Mouse (Mus musculus) ES-E14 (cell line): ENCODE results near the gene Spsb3. TPM values are rescaled to one million over a fixed set of nuclear protein-coding genes. Genes with fewer than 3 reads are reported as not detected.
A peak's percentile ranks its signal among the peaks of the same experiment; 100 is the strongest.

ENCODE experiments used
- DNase-seq: peaks from one replicate; pipeline ENCODE4 v3.0.0-alpha.2; 2013; ENCODE audit warnings: low read depth, low spot score
- H3K27ac ChIP-seq: 2 replicates; pipeline ENCODE4 v1.5.1; 2012; ENCODE audit warnings: low read depth, mild to moderate bottlenecking, low read length, moderate library complexity, mixed read lengths; ENCODE audit not compliant: poor library complexity, insufficient read depth, severe bottlenecking
- H3K36me3 ChIP-seq: 2 replicates; pipeline ENCODE4 v1.6.1; 2012; ENCODE audit warnings: mild to moderate bottlenecking, low read length, moderate library complexity, mixed read lengths; ENCODE audit not compliant: control insufficient read depth, poor library complexity, insufficient read depth, severe bottlenecking
- H3K4me1 ChIP-seq, 2 experiments: fragments of 150-350 bp in 1 of 2; sonication (generic) in 1 of 2; 2 replicates each; pipeline ENCODE4 v1.6.1; 2012; ENCODE audit warnings: low read length in 2 of 2, mild to moderate bottlenecking in 1 of 2, mixed read lengths in 1 of 2; ENCODE audit not compliant: control insufficient read depth in 2 of 2, insufficient read depth in 2 of 2, poor library complexity in 1 of 2
- H3K4me3 ChIP-seq, 2 experiments: fragments of 150-350 bp in 1 of 2; sonication (generic) in 1 of 2; 2 replicates each; pipeline ENCODE4 v1.5.1; 2012; ENCODE audit warnings: low read length in 2 of 2, low read depth in 1 of 2, mild to moderate bottlenecking in 1 of 2, mixed read lengths in 1 of 2; ENCODE audit not compliant: insufficient read depth in 1 of 2, poor library complexity in 1 of 2, severe bottlenecking in 1 of 2
- H3K9ac ChIP-seq: 2 replicates; pipeline ENCODE4 v1.6.1; 2012; ENCODE audit warnings: low read depth, mild to moderate bottlenecking, low read length, mixed read lengths; ENCODE audit not compliant: poor library complexity, insufficient read depth, severe bottlenecking
- H3K9me3 ChIP-seq: fragments of 150-350 bp; sonication (generic); 2 replicates; pipeline ENCODE4 v1.6.1; 2012; ENCODE audit warnings: low read depth, mild to moderate bottlenecking, low read length; ENCODE audit not compliant: control insufficient read depth, insufficient read depth
- CHD2 ChIP-seq: IDR thresholded peaks from 2 replicates; pipeline ENCODE4 v1.6.1; 2014; ENCODE audit warnings: mild to moderate bottlenecking, low read depth, low read length, inconsistent platforms
- HCFC1 ChIP-seq: IDR thresholded peaks from 2 replicates; pipeline ENCODE4 v1.6.1; 2012; ENCODE audit warnings: low read length, inconsistent platforms, borderline replicate concordance; ENCODE audit not compliant: insufficient read depth
- MAFK ChIP-seq: IDR thresholded peaks from 2 replicates; pipeline ENCODE4 v1.6.1; 2014; ENCODE audit warnings: mild to moderate bottlenecking, low read depth, low read length, inconsistent platforms; ENCODE audit not compliant: insufficient read depth
- ZC3H11A ChIP-seq: IDR thresholded peaks from 2 replicates; pipeline ENCODE4 v1.6.1; 2012; ENCODE audit warnings: low read depth, mild to moderate bottlenecking, inconsistent platforms, low read length, borderline replicate concordance
- ZNF384 ChIP-seq: IDR thresholded peaks from 2 replicates; pipeline ENCODE4 v1.6.1; 2012; ENCODE audit warnings: low read depth, low read length, inconsistent platforms
- in situ Hi-C, 2 experiments: fragments of 600-800 bp; cut with MboI; formaldehyde crosslinking; loops; one replicate each; pipeline ENCODE4 v1.15.1; 2025; ENCODE audit warnings: low sequenced_read_pairs in 2 of 2, inconsistent platforms in 1 of 2; ENCODE audit not compliant: unreplicated experiment in 2 of 2
- total RNA-seq: library from RNA; depleted of rRNA; stranded (reverse); fragments of 300-350 nt; gene quantifications from 2 replicates; pipeline ENCODE4 v1.2.3, GENCODE M21; 2012

Spsb3 gene
- total RNA-seq, 1 experiment: 34.2 TPM

- no peaks in the 10 kb centered on the region for H3K9me3 ChIP-seq
- H3K4me1 ChIP-seq: no peaks in the 10 kb centered on the region; a peak in 3 of 4 replicates
- H3K9ac ChIP-seq: peak within 1 kb of the TSS; percentile 93
- no peak for TF ChIP-seq HCFC1
- TF ChIP-seq MAFK: peak; percentile 46; the same call in 1 of the 2 replicates
- TF ChIP-seq ZNF384: no peak
- TF ChIP-seq ZC3H11A: no peak
- 0 out of 2 replicates have a peak, but pooled peaks have one; percentile 52 for TF ChIP-seq CHD2
- H3K36me3 ChIP-seq: no peaks in the 10 kb centered on the region; the same call in 1 of the 2 replicates
- peak within 1 kb of the TSS; percentile 80 for H3K27ac ChIP-seq
- H3K4me3 ChIP-seq: peak within 1 kb of the TSS; percentile 87 to 97
- in situ Hi-C loops: no loop called here
- DNase-seq: peak; percentile 98
These were observed 36.2 kb upstream of the Spsb3 start, which contains the start of gene Fahd1 for GRCm38 (mm10) chr17:24850065-24850772. Gene Fahd1 (minus strand): TSS chr17:24850364.

GRCm38 (mm10) chr17:24850773-24851127 is 35.7 kb upstream of the Spsb3 start:
- DNase-seq: no peak
- H3K9me3 ChIP-seq: no peaks in the 10 kb centered on the region
- in situ Hi-C loops: no loop called here
- no peaks in the 10 kb centered on the region; a peak in 3 of 4 replicates for H3K4me1 ChIP-seq
- H3K4me3 ChIP-seq: peak overlapping the region; percentile 87 to 97
- peak overlapping the region; percentile 74 for H3K9ac ChIP-seq
- H3K27ac ChIP-seq: no peak overlapping the region
- no peaks in the 10 kb centered on the region; the same call in 1 of the 2 replicates for H3K36me3 ChIP-seq
- TF ChIP-seq CHD2: no peak

GRCm38 (mm10) chr17:24851381-24852125 is 34.9 kb upstream of the Spsb3 start:
- Histone ChIP-seq H3K4me3 (peak overlapping the region in 1 of 2 experiments; percentile 97; a peak in 2 of 4 replicates), H3K9ac (no peak overlapping the region), H3K4me1 (peaks cover 0 to under 1% of the 10 kb centered on the region in 2 experiments; a peak in 3 of 4 replicates), H3K36me3 (peaks cover 1% of the 10 kb centered on the region; the same call in 1 of the 2 replicates), H3K27ac (no peak overlapping the region), H3K9me3 (no peaks in the 10 kb centered on the region)
- no peak for DNase-seq
- in situ Hi-C loops: no loop called here
- TF ChIP-seq CHD2 (no peak), ZNF384 (no peak), ZC3H11A (no peak), MAFK (no peak), HCFC1 (no peak)

- no peaks in the 10 kb centered on the region for H3K9me3 ChIP-seq
- H3K36me3 ChIP-seq: peaks cover 3% of the 10 kb centered on the region; the same call in 1 of the 2 replicates
- H3K27ac ChIP-seq: no peak overlapping the region
- peaks cover 0 to 7% of the 10 kb centered on the region in 2 experiments; a peak in 1 of 4 replicates for H3K4me1 ChIP-seq
- no peak overlapping the region for H3K9ac ChIP-seq
- no peak for DNase-seq
- no peak overlapping the region for H3K4me3 ChIP-seq
- TF ChIP-seq ZNF384 (no peak), ZC3H11A (no peak)
- in situ Hi-C loops: no loop called here
These were observed 30.5 kb upstream of the Spsb3 start for GRCm38 (mm10) chr17:24855838-24856464.
